Mouse (Mus musculus) heart, embryonic 13.5 days (tissue): ENCODE measurements around the gene Scnn1b. TPM values are rescaled to one million over a fixed set of nuclear protein-coding genes. Genes with fewer than 3 reads are reported as not detected.

Source experiments
- polyA plus RNA-seq: library from polyadenylated mRNA; unstranded; fragments of >200 nt; fragmentation: Nextera tagmentation; extraction: Ambion mirVana; gene quantifications from 2 replicates; pipeline ENCODE4 v1.2.1, GENCODE M21; 2015

Gene Scnn1b
- polyA plus RNA-seq, 1 experiment from 2014 or later, result 0.19 TPM

Other genes starting within 250 kb of the Scnn1b start
- gene Usp31, start 157.8 kb upstream of the Scnn1b start, polyA plus RNA-seq, result 0.94 and 1.3 TPM in 2 replicates
- 0.14 and 0.15 TPM in 2 replicates for gene Scnn1g, start 130.6 kb upstream of the Scnn1b start, polyA plus RNA-seq
- gene Cog7, start 116.7 kb downstream of the Scnn1b start, polyA plus RNA-seq, result 17.3 and 18.2 TPM in 2 replicates
- 77.2 TPM in 2 replicates for gene Gga2, start 156.2 kb downstream of the Scnn1b start, polyA plus RNA-seq
- gene Ubfd1, start 202.1 kb downstream of the Scnn1b start, polyA plus RNA-seq, result 46.3 and 46.9 TPM in 2 replicates
- gene Ears2, start 202.2 kb downstream of the Scnn1b start, polyA plus RNA-seq, result 27.4 and 27.9 TPM in 2 replicates
- gene Ndufab1, start 236.8 kb downstream of the Scnn1b start, polyA plus RNA-seq, result 1,343 and 1,477 TPM in 2 replicates